Mouse (Mus musculus) ES-Bruce4 (cell line): ENCODE data around the gene Rassf6. TPM values are rescaled to one million over a fixed set of nuclear protein-coding genes. Genes with fewer than 3 reads are reported as not detected.

ENCODE experiments used
- H3K27ac ChIP-seq: 2 replicates; pipeline ENCODE4 v1.5.1; 2012; ENCODE audit warnings: low read length, inconsistent platforms; ENCODE audit not compliant: insufficient read depth
- H3K27me3 ChIP-seq: 2 replicates; pipeline ENCODE4 v1.6.1; 2012; ENCODE audit warnings: mild to moderate bottlenecking, low read length, inconsistent platforms; ENCODE audit not compliant: control insufficient read depth, poor library complexity, insufficient read depth, severe bottlenecking
- H3K36me3 ChIP-seq: 2 replicates; pipeline ENCODE4 v1.6.1; 2012; ENCODE audit warnings: inconsistent platforms, mild to moderate bottlenecking, low read length, moderate library complexity; ENCODE audit not compliant: control insufficient read depth, poor library complexity, insufficient read depth, severe bottlenecking
- H3K4me1 ChIP-seq: one replicate; pipeline ENCODE4 v1.8.1; 2011; ENCODE audit warnings: low read length; ENCODE audit not compliant: control insufficient read depth, insufficient read depth
- H3K4me3 ChIP-seq: 2 replicates; pipeline ENCODE4 v1.5.1; 2011; ENCODE audit warnings: low read depth, mild to moderate bottlenecking, low read length
- H3K9ac ChIP-seq: 2 replicates; pipeline ENCODE4 v1.6.1; 2012; ENCODE audit warnings: low read depth, mild to moderate bottlenecking, inconsistent platforms; ENCODE audit not compliant: poor library complexity, severe bottlenecking
- H3K9me3 ChIP-seq: replicated peaks from 2 replicates; pipeline ENCODE4 v1.6.1; 2012; ENCODE audit warnings: mild to moderate bottlenecking, low read length, inconsistent platforms; ENCODE audit not compliant: control insufficient read depth, poor library complexity, insufficient read depth, severe bottlenecking
- CTCF ChIP-seq: IDR thresholded peaks from one replicate; pipeline ENCODE4 v1.8.1; 2011; ENCODE audit warnings: low read depth, low read length
- EP300 ChIP-seq: IDR thresholded peaks from 2 replicates; pipeline ENCODE4 v1.6.1; 2011; ENCODE audit warnings: low read depth, low read length; ENCODE audit not compliant: insufficient read depth
- POLR2A ChIP-seq: IDR thresholded peaks from one replicate; pipeline ENCODE4 v1.8.1; 2011; ENCODE audit warnings: low read length; ENCODE audit not compliant: insufficient read depth
- polyA plus RNA-seq: library from polyadenylated mRNA; stranded (reverse); fragments of >200 nt; gene quantifications from 2 replicates; pipeline ENCODE4 v1.2.4, GENCODE M21; 2011; ENCODE audit warnings: low read depth; ENCODE audit not compliant: missing spikeins, insufficient read depth, insufficient read length

The Rassf6 gene
- polyA plus RNA-seq, 1 experiment, result 4.9 TPM

DNA sequence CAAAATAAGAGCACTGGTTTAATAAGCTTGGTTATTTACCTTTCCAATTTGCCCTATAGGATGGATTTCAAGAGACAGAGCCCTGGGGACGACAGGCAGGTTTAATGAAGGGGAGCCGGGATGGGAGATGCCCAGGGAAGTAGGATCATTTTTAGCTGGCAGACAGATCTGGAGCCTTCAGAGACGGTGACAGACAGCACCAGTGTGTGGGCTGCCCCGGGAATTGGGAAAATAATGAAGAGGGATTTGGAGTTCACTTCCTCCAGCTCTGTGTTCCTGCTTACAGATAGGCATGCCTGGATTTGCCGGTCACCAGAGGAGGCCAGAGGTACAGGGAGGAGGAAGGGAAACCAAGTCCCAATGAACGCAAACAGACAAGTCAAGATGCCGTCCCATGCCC is 5.6 kb downstream of the Rassf6 start:
- Histone ChIP-seq H3K36me3 (no peaks in the 10 kb centered on the region), H3K27me3 (no peaks in the 10 kb centered on the region), H3K4me1 (no peaks in the 10 kb centered on the region), H3K9me3 (no peaks in the 10 kb centered on the region), H3K9ac (no peak overlapping the region), H3K27ac (no peak overlapping the region), H3K4me3 (no peak overlapping the region)
- TF ChIP-seq POLR2A (no peak), EP300 (no peak), CTCF (no peak)

DNA sequence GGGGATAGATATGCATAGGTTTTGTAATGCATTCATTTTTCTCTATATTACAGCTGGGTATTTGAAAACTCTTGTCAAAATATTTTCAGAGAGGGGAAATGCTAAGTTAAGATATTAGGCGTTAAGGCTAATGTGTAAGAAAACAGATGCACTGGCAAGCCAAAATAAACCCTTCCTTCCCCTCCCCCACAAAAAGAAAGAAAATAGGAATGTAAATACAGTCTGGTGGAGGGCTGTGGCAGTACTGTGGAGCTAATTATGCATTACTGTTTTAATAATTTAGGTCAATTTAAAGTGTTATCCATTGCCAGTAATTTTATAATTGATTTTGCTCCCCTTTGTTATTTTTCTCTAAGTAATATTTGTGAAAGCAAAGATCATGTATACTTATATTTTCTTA is 11.9 kb downstream of the Rassf6 start:
- H3K36me3 ChIP-seq, result no peaks in the 10 kb centered on the region
- no peak for TF ChIP-seq EP300
- no peak for TF ChIP-seq CTCF
- no peak for TF ChIP-seq POLR2A
- no peaks in the 10 kb centered on the region for H3K9me3 ChIP-seq
- no peaks in the 10 kb centered on the region for H3K4me1 ChIP-seq
- no peak overlapping the region for H3K4me3 ChIP-seq
- no peaks in the 10 kb centered on the region for H3K27me3 ChIP-seq
- H3K9ac ChIP-seq, result no peak overlapping the region
- no peak overlapping the region for H3K27ac ChIP-seq

DNA sequence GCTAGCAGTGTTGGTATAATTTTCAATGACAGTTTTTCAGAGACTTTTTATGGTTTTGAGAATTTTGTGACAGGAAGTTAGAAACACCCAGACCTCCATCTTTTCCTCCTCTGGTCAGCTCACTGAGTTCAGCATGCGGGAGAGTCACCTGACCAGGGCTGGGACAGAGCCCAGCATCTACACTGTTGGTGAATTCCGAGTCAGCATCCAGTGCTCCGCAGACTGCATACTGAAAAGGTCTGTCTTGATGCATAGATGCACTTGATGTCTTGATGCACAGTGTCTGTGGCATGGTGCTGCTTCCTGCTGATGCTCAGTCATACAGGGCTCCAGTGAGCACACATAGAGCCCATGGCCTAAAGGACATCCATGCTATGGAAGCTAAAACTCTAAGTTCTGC is 12.4 kb downstream of the Rassf6 start:
- no peak overlapping the region for H3K9ac ChIP-seq
- no peak overlapping the region for H3K27ac ChIP-seq
- H3K36me3 ChIP-seq, result no peaks in the 10 kb centered on the region
- no peaks in the 10 kb centered on the region for H3K9me3 ChIP-seq
- no peaks in the 10 kb centered on the region for H3K4me1 ChIP-seq
- no peak overlapping the region for H3K4me3 ChIP-seq
- no peak for TF ChIP-seq CTCF
- no peak for TF ChIP-seq POLR2A
- no peak for TF ChIP-seq EP300
- H3K27me3 ChIP-seq, result no peaks in the 10 kb centered on the region

DNA sequence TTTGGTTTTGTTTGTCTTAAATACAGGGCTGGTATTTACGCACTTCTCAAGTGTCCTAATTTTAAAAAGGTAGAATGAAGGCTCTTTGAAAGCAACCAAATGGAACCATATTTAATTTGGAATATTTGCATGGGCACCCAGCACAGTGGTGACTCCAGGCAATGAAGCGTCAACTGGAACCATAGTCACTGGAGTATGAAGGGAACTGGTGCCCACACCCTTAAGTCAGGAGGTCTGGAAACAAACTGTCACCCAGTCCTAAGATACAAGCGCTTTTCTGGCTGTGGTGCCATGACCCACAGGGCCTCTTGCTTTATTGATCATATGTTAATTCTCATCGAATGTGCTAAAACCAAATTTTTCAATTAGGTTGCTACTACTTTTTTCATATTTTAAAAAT is 13.0 kb downstream of the Rassf6 start:
- no peak overlapping the region for H3K9ac ChIP-seq
- H3K4me3 ChIP-seq, result no peak overlapping the region
- H3K27me3 ChIP-seq, result no peaks in the 10 kb centered on the region
- H3K9me3 ChIP-seq, result no peaks in the 10 kb centered on the region
- no peaks in the 10 kb centered on the region for H3K4me1 ChIP-seq
- no peaks in the 10 kb centered on the region for H3K36me3 ChIP-seq
- no peak overlapping the region for H3K27ac ChIP-seq
- TF ChIP-seq POLR2A (no peak), EP300 (no peak), CTCF (no peak)

DNA sequence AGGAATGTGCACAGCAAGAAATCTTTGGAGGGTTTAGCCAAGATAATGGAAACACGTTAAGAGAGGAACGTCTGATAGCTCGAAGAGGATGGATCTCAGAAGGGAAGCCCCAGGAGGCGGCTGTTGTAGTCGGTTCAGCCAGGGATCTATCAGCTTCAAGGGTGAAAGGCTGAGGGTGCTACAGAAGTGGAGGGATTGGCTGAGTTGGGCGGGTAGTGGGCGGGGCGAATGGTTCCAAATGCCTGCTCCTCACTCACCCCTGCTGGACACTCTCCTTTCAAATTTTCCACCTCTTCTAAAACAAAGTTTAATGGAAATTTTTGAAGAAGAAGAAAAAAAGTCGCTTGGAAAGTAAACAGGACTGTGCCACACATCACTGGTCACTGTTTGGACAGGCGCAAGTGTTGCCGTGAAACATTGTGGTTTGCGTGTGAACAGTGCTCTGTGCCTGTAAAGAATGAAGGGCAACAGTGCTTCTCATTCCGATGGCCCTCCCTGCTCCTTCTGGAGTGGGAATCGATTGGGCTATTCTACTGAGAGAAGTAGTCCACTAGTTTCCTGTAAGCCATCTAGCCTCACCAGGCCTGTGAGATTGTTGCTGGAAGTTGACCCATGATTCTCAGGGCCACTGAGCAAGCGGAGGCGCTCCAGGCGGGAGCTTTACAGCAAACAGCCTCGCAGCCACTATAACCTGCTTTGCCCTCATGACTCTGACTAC is 15.6 kb downstream of the Rassf6 start:
- TF ChIP-seq POLR2A (no peak), EP300 (no peak), CTCF (no peak)

DNA sequence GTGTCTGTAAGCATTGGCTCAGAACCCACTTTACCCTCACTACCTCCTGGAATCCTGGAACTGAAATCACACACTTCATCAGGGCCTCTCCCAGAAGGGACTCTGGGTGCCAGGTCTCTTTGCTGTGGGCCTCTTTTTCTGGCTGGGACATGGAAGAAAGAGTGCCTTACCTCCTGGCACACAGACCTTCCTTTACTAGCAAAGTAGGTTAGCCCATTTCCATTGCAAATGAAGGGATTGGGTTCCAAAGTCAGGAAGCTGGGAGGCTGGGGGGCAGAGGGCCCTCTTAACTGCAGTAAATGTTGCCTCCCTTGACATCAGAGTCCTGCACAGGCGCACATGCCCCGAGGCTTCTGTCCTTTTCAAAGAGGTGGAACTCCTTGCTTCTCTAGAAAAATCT is 17.2 kb downstream of the Rassf6 start:
- Histone ChIP-seq H3K4me3 (no peak overlapping the region), H3K27ac (no peak overlapping the region), H3K36me3 (no peaks in the 10 kb centered on the region), H3K4me1 (no peaks in the 10 kb centered on the region), H3K27me3 (no peaks in the 10 kb centered on the region), H3K9ac (no peak overlapping the region), H3K9me3 (no peaks in the 10 kb centered on the region)
- no peak for TF ChIP-seq POLR2A
- TF ChIP-seq CTCF, result no peak
- no peak for TF ChIP-seq EP300

More for the DNA sequence above, 15.6 kb downstream of the Rassf6 start:
- no peak overlapping the region for H3K9ac ChIP-seq
- no peaks in the 10 kb centered on the region for H3K36me3 ChIP-seq
- H3K4me1 ChIP-seq, result no peaks in the 10 kb centered on the region
- H3K27ac ChIP-seq, result no peak overlapping the region
- H3K9me3 ChIP-seq, result no peaks in the 10 kb centered on the region
- H3K27me3 ChIP-seq, result no peaks in the 10 kb centered on the region
- H3K4me3 ChIP-seq, result no peak overlapping the region
